Mouse (Mus musculus) cerebral cortex, adult 2 months (tissue): ENCODE results near the gene Rrm2.

Experiments used
- WGBS: fragments of 180-500 bp; shearing (Covaris S2); methylation state at CpG from one replicate; pipeline ENCODE4 v1.1.7; 2018; 5-methylcytosine and 5-hydroxymethylcytosine counted together

Rrm2 gene

DNA sequence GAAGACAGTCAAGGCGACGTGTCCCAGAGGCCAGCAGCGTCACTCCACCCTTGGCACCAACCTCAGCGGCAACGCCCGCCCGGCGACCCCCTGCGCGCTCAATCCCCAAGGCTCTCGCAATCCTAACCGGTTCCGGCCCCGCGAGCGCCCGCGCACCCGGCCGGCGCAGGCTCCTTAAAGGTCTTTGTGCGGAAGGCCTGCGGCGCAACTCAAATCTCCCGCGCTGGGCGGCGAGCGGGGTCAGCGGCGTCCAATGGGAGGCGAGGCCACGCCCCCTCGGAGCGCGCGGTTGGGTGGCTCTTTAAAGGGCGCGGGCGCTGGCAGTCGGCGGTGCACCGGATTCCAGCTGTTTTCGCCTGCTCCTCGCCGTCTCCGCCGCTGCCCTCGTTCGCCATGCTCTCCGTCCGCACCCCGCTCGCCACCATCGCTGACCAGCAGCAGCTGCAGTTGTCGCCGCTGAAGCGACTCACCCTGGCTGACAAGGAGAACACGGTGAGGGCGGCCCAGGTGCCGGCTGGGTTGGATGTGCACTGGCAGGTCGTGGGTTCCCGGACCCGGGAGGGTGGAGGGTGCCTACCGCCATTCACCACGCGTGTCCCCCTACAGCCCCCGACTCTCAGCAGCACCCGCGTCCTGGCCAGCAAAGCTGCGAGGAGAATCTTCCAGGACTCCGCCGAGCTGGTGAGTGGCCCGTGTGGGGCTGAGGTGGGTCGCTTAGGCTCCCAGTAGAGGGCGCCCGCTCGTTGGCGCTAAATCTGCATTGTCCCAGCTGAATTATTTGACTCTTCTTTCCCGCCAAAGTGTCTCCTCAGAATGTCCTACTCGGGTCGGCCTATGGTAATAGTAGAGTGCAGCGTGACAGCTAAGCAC is at the start of gene Rrm2:
TSS of gene Rrm2 (plus strand) at position 288 of the 870 bp plus-strand sequence.
- under 1% methylated on average over 83 of the region's 83 CpGs for WGBS

DNA sequence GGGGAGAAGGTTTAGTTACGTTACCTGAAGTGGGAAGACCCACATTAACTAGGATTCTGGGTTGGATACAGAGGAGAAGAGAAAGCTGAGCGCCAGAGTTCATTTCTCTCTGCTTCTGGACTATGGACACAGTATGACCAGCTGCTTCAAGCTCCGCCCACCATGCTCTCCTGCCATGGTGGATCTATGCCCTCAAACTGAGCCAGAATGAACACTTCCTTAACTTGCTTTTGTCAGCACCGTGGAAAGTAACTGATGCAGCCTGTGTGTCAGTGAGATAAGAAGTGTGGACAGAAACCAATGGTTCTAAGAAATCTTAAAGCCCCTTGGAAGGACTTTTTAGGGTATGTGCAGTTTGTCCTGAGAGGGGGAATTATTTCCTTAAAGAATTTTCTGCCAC is 49.0 kb upstream of the Rrm2 start:
- WGBS, result 87% methylated on average over 4 of the region's 4 CpGs

DNA sequence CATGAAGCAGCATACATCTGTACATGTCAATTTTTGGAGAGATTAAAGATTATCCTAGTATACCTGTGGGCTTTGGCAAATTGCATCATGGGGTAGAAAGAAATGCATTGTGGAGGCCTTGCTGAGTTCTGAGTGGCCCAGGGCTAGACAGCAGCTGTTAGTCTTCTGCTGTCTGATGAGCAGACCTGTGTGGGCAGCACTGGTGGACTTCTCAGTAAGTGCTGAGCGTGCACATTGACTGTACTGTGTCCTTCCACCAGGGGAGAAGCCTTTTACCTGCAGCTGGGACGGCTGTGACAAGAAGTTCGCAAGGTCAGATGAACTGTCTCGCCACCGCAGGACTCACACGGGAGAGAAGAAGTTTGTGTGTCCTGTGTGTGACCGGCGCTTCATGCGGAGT is 48.1 kb upstream of the Rrm2 start:
- WGBS, result 93% methylated on average over 9 of the region's 9 CpGs

DNA sequence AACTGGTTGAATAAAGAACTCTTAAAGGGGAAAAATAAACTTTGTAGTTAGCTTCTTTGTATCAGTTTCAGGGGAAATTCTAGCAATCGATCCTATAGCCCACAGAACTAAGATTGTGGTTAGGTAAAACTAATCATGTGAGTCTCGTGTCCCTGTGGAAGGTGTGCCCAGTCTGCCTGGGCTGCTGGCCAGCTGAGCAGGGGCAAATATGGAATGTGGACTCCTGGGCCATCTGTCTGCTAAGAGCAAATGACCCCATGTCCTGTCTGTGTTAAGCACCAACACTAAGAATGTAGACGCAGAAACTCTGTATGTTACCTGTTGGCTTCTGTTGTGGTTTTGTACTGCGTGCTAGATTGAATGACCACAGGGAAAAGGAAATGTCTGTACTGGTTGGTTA is 46.9 kb upstream of the Rrm2 start:
- WGBS, result 71% methylated on average over 4 of the region's 4 CpGs

DNA sequence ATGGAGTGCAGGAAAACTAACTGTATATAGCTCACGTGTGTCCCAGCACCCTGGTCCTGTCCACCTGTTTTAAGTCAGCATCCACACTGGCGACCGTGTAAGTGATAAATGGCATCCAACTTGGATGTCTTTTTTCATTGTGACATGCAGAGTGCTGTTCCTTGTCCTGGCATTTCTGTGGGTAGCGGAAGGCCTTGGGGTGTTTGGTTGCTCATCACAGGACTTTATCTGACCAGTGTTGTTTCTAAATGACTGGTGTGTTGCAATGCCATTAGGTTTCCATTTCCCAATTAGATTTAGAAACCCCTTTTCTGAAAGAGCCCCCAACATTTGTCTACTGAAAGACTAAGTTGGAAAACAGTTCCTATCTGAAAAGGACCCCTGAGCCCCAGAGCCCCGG is 45.9 kb upstream of the Rrm2 start:
- WGBS, result 92% methylated on average over 5 of the region's 5 CpGs

DNA sequence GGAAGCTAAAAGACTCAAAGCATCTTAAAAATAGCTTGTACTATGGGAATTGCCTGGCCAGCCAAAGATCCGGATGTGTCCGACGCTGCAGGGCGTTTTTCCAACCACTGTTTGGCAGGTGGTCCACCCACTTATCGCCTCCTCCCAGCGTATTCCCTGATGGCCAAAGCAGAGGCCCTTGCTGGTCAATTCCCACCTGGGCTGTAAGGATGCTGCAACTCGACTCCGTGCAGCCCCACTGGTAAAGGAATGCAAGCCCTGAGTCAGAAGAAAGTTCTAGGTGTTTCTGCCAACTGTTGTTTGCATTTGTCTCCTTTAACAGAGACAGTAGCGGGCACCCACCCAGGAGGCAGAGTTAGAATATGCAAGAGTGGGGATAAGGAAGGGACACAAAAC is 27.9 kb upstream of the Rrm2 start:
- 12% methylated on average over 9 of the region's 9 CpGs for WGBS

DNA sequence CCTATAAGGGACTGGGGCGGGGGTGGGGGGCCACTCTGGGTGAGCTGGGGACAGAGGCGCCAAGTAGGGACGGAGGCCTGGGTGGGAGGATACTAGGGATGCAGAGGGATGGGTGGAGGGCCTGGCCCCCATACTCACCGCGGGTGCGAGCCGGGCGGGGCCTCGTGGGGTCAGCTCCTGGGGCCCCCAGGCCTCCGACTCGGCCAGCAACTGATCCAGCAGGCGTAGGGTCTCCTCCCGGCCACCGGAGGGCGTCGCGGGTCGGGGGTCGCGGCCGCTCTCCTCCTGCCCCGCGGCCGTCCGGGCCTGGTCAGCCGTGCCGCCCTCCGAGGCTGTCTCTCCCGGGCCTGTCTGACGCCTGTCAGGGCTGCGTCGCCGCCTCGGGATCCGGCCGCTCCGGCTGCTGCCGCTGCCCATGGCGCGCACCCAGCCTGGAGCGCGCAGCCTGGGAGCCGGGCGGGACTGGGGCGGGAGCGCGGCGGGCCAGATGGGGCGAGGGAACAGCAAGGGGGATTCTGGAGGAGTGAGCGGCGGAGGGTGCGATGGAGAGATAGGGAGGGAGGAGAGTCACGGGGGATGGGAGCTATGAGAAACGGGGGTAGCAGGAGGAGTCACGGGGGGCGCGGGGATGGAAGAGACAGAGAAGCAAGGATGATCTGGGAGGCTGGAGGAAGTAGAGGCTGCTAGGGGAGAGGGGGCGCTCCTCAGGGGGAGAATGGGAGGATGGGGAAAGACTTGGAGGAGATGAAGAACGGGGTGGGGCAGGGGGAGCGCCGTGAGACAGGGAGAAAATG is 27.4 kb upstream of the Rrm2 start:
- under 1% methylated on average over 60 of the region's 61 CpGs for WGBS

DNA sequence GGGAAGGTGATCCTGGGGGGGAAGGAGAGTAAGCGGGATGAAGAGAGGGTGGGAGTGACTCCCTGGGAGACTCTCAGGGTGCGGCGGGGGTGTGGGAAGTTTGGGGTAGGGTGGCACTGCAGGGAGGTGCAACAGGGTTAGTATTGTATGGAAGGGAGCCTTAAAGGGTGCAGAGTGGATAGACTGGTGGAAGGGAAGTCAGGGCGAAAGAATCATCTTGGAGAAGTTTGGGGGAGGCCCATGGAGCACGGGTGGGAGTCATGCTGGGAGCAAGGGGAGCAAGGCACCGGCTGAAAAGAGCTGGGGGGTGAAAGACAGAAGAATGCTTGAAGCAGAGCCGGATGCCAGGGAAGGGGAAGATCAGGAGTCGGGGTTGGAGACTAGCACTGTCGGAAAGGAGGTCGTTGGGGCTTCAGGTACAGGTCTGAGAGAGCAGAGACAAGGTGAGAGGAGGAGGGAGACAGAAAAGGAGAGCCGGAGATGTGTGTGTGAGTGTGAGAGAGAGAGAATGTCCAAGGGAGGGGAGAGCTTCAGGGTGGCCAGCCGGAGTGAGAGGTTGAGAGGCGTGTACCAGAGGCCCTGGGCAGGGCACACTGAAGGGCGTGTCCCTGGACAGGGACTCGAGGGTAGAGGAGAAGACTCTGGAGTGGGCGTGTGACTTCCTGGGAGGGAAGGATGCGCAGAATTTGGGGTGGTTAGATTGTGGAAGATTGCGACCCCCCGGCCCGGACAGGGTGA is 26.6 kb upstream of the Rrm2 start, which contains the start of gene Cys1:
TSS of gene Cys1 (minus strand) at position 528 of the 738 bp plus-strand sequence.
- WGBS, result 5% methylated on average over 20 of the region's 20 CpGs

DNA sequence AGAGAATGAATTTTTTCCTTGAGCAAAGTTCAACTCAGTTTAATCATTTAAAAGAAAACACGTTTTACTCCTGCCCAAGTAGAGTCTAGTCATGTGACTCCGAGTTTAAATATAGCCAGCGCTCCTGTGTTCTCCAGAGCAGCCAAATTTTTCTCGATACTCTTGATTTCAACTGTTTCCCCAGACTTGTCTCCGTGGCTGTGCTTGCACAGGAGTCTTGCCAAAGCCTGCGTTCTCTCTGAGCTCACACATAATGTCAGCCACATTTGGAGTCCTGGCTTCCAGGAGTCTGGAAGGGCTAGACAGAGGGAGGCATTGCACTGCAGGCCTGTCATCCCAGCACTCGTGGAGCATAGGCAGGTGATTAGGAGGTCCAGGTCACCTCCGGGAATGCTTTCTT is 25.5 kb upstream of the Rrm2 start:
- 22% methylated on average over 8 of the region's 8 CpGs for WGBS

DNA sequence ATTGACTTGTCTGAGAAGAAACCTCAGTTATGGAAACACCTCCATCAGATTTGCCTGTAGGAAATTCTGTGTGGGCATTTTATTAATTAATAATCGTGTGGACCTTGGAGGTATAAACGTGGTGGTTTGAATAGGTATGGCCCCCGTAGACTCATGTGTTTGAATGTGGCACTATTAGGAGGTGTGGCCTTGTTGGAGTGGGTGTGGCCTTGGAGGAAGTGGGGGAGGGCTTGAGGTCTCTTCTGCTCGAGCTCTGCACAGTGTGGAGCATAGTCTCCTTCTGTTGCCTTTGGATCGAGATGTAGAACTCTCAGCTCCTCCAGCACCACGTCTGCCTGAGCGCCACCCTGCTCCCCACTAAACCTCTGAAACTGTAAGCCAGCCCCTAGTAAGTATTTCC is 24.6 kb upstream of the Rrm2 start:
- WGBS, result 69% methylated on average over 7 of the region's 7 CpGs

DNA sequence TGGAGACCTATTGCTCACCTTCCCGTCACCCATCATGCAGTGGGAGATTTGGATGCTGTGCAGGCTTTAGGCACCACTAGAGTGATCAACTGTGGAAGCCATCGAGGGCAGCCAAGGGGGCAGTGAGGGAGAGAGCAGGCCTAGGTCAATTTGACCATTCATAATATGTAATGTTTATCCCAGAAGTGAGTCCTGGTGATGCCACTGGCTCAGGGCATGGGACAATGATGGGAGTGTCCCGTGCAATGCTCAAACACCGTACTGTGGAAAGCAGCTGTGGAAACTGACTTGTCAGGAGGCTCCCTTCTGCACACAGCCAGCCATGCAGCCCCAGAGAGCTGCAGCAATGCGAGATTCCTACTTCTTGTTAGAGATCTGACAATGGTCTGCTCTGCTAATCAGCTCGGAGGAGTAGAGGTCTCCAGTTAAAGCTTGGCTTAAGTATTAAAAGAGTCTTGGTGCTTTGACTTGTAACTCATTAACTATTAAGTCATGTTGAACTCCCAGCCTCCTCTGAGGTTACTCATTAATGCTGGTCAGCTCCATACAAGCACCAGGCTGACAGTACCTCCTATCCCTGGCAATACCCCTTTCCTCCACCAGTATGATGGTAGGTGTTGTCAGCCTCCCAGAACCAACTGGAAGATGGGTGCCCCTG is 21.9 kb upstream of the Rrm2 start:
- 85% methylated on average over 6 of the region's 6 CpGs for WGBS

DNA sequence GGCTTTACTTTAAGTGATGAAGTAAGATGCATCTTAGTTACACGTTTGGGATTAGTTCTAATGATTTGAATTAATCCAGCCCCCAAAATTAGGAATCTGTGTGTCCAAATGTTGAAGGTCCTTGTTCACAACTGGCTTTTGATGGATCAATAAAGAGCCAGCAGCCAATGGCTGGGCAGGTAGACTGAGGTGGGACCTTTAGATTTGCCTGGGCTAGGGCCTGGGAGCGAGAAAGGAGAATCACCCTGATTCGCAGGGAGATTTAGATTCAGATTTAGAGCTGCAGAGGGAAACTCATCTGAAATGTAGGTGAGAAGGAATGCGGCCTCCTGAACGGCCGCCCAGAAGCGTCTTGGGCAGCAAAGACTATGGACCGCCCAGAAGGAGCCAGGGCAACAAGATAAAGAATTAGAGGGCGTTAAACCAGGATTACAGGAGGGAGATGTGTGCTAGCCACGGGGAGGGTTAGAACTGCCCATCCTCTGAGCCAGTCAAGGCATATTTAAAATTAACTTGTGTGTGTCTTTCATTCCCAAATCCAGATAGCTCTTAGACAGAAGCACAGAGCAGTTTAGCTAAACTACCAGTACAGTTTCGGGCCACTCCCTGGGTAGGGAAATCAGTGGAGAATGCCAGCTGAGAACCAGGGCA is 21.2 kb upstream of the Rrm2 start:
- 85% methylated on average over 11 of the region's 11 CpGs for WGBS

DNA sequence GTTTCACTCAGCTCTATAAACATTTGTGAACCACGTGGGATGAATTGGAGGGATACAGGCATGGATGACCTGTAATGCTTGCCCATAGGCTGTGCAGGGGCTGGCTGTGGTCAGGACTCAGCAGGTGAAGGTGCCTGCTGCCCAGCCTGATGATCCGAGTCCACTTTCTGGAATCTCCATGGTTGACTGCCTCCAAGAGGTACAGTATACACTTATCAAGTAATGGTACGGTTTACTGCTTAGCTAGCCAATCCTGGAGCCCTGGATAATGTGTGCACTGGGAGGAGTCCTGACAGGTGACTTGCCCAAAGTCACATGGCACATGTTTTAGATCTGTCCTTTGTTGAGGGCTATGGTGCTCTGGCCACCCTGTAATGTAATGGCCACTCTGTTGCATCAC is 17.7 kb upstream of the Rrm2 start:
- WGBS, result 90% methylated on average over 3 of the region's 3 CpGs

DNA sequence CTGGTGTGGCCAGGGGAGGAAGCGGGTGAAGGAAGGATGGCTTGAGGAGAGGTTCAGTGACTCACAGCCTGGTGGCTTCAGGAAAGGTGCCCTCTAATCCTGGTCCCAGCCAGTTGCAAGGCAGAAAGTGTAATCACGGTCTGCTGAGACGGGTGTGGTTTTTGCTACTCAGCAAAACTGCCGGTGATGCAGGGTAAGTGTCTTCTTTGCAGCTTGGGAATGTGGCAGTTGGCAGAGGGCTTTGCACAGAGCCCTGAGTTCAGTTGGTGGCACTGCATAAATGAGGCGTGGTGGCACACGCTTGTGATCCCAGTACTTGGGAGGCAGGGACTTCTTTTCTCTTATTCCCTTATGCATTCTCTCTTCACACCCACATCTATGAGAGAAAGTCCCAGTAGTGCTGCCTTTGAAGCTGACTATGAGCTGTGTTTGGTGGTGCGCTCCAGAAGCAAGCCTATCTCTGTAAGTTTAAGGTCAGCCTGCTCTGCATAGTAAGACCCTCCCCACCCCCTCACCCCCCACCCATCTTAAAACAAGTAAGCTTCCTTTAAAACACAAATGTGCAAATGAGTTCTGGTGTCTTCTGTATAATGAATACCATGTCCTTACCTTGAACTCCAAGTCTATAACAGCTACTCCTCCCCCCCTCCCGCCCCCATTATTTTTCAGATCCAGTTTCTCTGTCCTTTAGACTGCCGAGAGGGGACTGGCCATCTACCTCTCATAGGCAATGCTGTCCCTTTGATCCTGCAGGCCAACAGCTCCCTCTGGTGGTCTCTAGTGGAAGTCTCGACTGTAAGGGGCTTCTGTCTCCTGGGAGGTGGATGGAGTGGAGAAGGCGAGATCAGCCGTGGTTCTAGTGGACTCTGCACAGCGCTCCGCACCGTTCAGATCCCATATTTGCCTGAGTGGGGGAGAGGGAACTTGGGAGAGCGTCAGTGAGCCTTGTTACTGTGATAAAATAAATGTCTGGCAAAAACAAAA is 11.2 kb upstream of the Rrm2 start:
- 34% methylated on average over 16 of the region's 16 CpGs for WGBS

DNA sequence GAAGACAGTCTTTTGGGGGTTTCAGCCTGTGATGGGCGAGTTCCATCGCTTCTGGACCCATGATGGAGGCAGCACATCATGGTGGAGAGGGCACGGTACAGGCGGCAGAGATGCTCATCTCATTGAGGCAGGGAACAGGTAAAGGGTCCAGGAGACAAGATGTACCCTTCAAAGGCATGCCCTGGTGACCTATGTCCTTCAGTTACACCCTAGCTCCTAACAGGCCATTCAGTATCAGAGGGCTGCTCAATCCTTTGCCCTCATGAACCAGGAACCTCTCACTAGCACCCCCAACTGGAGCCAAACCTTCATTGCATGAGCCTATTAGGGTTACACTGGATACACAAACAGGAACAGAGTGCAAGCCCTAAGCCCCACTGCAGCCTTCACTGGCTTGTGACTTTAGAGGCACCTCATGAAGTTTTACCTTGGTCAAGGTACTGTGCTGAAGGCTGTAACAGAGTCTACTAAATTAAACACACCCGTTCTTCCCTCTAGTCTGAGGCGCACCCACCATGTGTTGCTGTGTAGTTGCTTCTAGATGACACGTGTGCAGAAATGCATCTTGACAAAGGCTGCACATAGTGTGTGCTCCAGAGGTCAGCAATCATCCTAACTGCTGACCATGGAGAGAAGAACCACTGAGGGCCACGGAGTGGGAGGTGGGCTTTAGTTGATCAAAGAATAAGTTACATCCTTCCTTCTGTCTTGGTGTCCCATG is 10.4 kb upstream of the Rrm2 start:
- 56% methylated on average over 8 of the region's 8 CpGs for WGBS

DNA sequence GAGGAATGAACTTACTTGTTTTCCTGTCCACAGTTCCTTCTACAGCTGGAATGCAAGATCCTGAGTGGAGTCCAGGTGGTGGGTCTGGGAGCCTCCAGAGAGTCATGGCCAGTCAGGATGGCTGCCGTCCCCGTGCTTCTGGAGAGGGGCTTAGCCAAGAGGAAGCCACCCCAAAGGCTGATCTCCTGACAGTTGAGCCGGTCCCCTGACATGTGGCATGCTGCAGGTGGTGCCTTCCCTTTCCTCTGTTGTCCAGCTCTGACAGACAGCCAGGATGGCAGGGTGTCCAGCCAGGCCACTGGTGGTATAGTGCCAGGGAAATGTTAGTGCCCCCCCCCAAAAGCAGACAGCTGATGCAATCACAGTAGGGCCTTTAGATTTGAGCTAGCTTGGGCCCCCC is 9.5 kb upstream of the Rrm2 start:
- 85% methylated on average over 3 of the region's 3 CpGs for WGBS

DNA sequence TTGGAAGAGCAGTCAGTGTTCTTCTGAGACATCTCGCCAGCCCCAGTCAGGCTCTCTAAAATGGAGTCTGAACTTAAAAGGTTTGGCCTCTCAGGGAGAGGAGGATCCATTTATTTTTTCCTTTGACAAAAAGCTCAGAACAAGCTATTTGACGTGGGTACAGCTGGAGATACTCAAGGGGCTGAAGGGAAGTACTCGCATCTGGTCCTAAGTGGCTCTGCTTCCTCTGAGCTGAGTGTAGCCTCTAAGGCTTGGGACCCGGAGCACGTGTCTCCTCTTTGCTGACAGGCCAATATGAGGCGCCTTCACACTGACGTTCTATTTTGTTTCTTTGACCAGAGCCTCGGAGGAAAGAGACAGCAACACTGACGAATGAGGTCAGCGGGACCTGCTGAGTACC is 8.5 kb upstream of the Rrm2 start:
- 77% methylated on average over 10 of the region's 10 CpGs for WGBS

DNA sequence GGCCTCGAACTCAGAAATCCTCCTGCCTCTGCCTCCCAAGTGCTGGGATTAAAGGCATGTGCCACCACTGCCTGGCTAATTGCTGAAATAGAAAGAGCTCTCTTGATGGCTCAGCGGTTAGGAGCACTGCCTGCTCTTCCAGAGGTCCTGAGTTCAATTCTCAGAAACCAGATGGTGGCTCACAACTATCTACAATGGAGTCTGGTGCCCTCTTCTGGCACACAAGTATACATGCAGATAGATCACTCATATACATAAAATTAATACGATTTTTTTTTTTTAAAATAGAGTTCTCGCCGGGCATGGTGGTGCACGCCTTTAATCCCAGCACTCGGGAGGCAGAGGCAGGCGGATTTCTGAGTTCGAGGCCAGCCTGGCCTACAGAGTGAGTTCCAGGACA is 6.4 kb upstream of the Rrm2 start:
- WGBS, result 91% methylated on average over 9 of the region's 9 CpGs

DNA sequence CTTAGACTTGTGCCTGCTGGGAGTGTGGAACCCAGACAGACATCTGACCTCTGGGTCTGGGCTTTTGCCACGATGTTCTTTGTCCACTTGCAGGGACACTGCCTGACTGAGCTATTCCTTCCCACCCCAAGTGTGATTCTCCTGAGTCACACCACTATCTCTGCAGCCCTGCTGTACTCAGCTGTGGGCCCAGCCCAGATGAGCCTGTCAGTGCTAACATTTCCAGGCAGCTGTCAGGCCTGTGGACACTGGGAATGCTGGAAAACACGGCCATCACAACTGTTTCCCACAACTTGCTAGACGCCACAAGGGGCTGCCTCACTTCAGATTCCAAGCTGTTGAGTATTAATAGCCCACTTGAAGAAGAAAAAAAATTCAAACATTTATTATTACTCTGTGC is 5.0 kb upstream of the Rrm2 start:
- 85% methylated on average over 3 of the region's 3 CpGs for WGBS
